Mouse (Mus musculus): Measurements from ENCODE around the gene Anxa5.

- no peak for TF ChIP-seq CTCF (IDR thresholded peaks at IDR 0.05)
- no peak for TF ChIP-seq POLR2A (IDR thresholded peaks at IDR 0.05; ENCODE audit: insufficient read depth, low read depth, low read length)
- TF ChIP-seq EP300 (IDR thresholded peaks at IDR 0.05; ENCODE audit: insufficient read depth, low read depth, low read length), result no peak
Measured at GRCm38 (mm10) chr3:36505306-36505705, 29.6 kb upstream of the Anxa5 start.

All from heart, adult 2 months (tissue).